Mouse (Mus musculus) neural tube, embryonic 14.5 days (tissue): ENCODE measurements around the gene Deup1. TPM values are rescaled to one million over a fixed set of nuclear protein-coding genes. Genes with fewer than 3 reads are reported as not detected.

Experiments used
- ATAC-seq: fragments of 200-750 bp; cut with Nextera tagmentation; 2 replicates; pipeline ENCODE4 v1.8.0; 2017; ENCODE audit warnings: low read depth, mild to moderate bottlenecking, moderate TSS enrichment, moderate library complexity
- H3K27ac ChIP-seq: fragments of 300-500 bp; sonication (generic); 2 replicates; pipeline ENCODE4 v1.5.1; 2014; ENCODE audit warnings: low read depth, mild to moderate bottlenecking, control low read depth, low read length, moderate library complexity, mixed read lengths
- H3K27me3 ChIP-seq: fragments of 300-500 bp; sonication (generic); 2 replicates; pipeline ENCODE4 v1.6.1; 2014; ENCODE audit warnings: low read length; ENCODE audit not compliant: control insufficient read depth, insufficient read depth
- H3K36me3 ChIP-seq: fragments of 300-500 bp; sonication (generic); 2 replicates; pipeline ENCODE4 v1.6.1; 2014; ENCODE audit warnings: low read length, mixed read lengths; ENCODE audit not compliant: control insufficient read depth, insufficient read depth
- H3K4me1 ChIP-seq: fragments of 300-500 bp; sonication (generic); 2 replicates; pipeline ENCODE4 v1.6.1; 2014; ENCODE audit warnings: low read length; ENCODE audit not compliant: control insufficient read depth, insufficient read depth
- H3K4me2 ChIP-seq: fragments of 300-500 bp; sonication (generic); 2 replicates; pipeline ENCODE4 v1.6.1; 2014; ENCODE audit warnings: mild to moderate bottlenecking, low read depth, low read length, control low read depth
- H3K4me3 ChIP-seq: fragments of 300-500 bp; sonication (generic); 2 replicates; pipeline ENCODE4 v1.5.1; 2014; ENCODE audit warnings: low read depth, low read length, control low read depth, mixed read lengths
- H3K9ac ChIP-seq: fragments of 300-500 bp; sonication (generic); replicated peaks from 2 replicates; pipeline ENCODE4 v1.6.1; 2014; ENCODE audit warnings: low read depth, mild to moderate bottlenecking, control low read depth, low read length, mixed read lengths
- H3K9me3 ChIP-seq: fragments of 300-500 bp; sonication (generic); 2 replicates; pipeline ENCODE4 v1.6.1; 2016; ENCODE audit warnings: low read length; ENCODE audit not compliant: control insufficient read depth
- WGBS: fragments of 180-500 bp; shearing (Covaris S2); extraction: QIAGEN DNeasy Blood & Tissue Kit; methylation state at CpG from one replicate; pipeline ENCODE4 v1.1.7; 2014; 5-methylcytosine and 5-hydroxymethylcytosine counted together
- polyA plus RNA-seq: library from polyadenylated mRNA; unstranded; fragments of >200 nt; fragmentation: Nextera tagmentation; extraction: Ambion mirVana; gene quantifications from 2 replicates; pipeline ENCODE4 v1.2.1, GENCODE M21; 2014

Deup1 gene
- polyA plus RNA-seq, 1 experiment from 2014 or later: 0.50 TPM

DNA sequence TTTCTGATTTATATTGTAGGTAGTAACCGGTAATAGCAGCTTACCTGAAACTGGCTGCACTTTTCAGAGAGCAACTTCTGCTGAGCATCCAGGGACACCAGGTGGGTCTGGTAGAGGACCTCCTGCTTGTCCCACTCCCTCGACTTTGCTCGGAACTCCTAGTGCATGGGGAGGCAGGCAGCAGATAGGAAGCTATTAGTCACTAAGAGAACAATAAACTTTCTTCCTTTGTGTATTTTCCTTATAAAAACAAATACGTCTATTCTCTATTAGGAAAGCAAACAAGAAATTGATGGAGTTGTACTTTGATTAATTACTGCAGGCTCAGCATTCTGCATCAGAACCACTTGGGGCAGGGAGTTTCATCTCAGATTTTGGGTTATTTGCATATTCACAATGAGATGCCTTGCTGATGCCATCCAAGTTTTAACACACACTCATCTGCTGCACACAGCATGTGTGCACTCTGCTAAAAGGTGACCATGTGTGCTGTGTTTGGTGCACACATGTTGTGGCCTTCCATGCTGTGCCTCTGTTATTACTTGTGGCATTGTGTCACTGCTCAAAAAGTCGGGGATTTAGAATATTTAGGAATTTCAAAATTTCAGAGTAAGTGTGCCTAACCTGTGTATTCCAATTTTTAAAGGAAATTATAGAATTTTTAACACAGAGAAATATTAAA, 26.7 kb downstream of the Deup1 start:
- no peaks in the 10 kb centered on the region for H3K4me1 ChIP-seq
- H3K9me3 ChIP-seq: no peaks in the 10 kb centered on the region
- H3K4me2 ChIP-seq: no peak overlapping the region
- no peak overlapping the region for H3K4me3 ChIP-seq
- 75% methylated on average over 5 of the region's 5 CpGs for WGBS
- no peaks in the 10 kb centered on the region for H3K27me3 ChIP-seq
- no peak for ATAC-seq
- no peak overlapping the region for H3K27ac ChIP-seq
- no peak overlapping the region for H3K9ac ChIP-seq
- no peaks in the 10 kb centered on the region for H3K36me3 ChIP-seq

DNA sequence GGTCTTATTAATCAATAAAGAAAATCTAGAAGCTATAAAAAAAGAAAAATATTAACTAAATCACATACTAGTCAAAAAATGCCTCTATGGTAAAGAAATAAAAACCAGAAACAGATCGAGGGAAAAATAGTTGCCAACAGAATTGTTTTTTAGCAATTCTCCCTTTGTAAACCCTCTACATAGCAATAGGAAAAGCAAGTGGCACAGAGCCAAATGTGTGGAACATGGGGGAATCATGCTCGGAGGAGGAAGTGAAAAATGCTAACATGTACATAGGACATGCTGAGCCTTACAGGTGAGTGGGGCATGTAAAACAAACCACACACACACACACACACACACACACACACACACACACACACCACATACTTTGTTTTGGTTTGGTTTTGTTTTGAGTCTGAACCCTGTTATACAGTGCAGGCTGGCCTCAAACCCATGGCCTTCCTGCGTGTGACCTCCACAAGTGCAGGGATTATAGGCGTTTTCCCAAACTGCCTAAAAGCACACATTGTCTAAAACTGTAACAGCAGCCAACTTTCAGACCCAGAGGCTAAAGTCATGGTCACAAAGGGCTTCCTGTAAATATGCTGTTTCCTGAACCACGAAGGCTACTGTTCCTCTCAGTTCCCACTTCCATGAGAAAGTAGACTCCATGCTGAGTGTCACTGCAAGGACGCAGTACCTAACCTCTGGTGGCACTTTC, 27.4 kb downstream of the Deup1 start:
- Histone ChIP-seq H3K27me3 (no peaks in the 10 kb centered on the region), H3K4me1 (no peaks in the 10 kb centered on the region), H3K9me3 (no peaks in the 10 kb centered on the region), H3K4me3 (no peak overlapping the region), H3K27ac (no peak overlapping the region), H3K36me3 (no peaks in the 10 kb centered on the region), H3K9ac (no peak overlapping the region), H3K4me2 (no peak overlapping the region)
- ATAC-seq: no peak
- WGBS: 71% methylated on average over 6 of the region's 6 CpGs

DNA sequence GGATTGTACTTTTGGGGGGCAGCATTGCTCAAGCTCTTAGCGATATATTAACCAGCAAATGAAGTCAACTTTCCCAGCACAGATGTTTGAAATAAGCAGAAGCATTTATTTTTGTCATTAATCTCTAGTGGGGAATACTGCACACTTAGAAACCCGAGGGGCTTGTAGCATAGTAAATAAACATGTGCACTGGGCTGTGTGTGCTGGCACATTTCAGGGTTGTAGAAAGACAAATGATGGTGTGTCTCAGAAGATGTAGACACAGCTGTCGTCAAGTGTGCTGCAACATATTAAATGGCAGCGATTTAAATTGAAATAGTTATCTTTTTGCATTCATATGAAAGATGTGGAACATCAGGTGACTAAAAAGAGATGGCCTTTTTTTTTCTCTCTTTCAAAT, 31.1 kb downstream of the Deup1 start:
- Histone ChIP-seq H3K4me2 (no peak overlapping the region), H3K27ac (no peak overlapping the region), H3K4me1 (no peaks in the 10 kb centered on the region), H3K4me3 (no peak overlapping the region), H3K36me3 (no peaks in the 10 kb centered on the region), H3K9ac (no peak overlapping the region), H3K9me3 (no peaks in the 10 kb centered on the region), H3K27me3 (no peaks in the 10 kb centered on the region)
- 45% methylated on average over 4 of the region's 4 CpGs for WGBS
- no peak for ATAC-seq

GRCm38 (mm10) chr9:15594148-15594547, 33.6 kb downstream of the Deup1 start:
- Histone ChIP-seq H3K27me3 (no peaks in the 10 kb centered on the region), H3K27ac (no peak overlapping the region), H3K4me2 (no peak overlapping the region), H3K9me3 (no peaks in the 10 kb centered on the region), H3K4me3 (no peak overlapping the region), H3K4me1 (no peaks in the 10 kb centered on the region), H3K9ac (no peak overlapping the region), H3K36me3 (no peaks in the 10 kb centered on the region)
- WGBS: 88% methylated on average over 4 of the region's 4 CpGs
- no peak for ATAC-seq

- Histone ChIP-seq H3K4me1 (no peaks in the 10 kb centered on the region), H3K9ac (no peak overlapping the region), H3K36me3 (no peaks in the 10 kb centered on the region), H3K9me3 (no peaks in the 10 kb centered on the region), H3K27me3 (no peaks in the 10 kb centered on the region), H3K4me3 (no peak overlapping the region), H3K27ac (no peak overlapping the region), H3K4me2 (no peak overlapping the region)
- WGBS: 62% methylated on average over 6 of the region's 6 CpGs
- ATAC-seq: no peak
These were observed 40.4 kb downstream of the Deup1 start for GRCm38 (mm10) chr9:15587157-15587854.

DNA sequence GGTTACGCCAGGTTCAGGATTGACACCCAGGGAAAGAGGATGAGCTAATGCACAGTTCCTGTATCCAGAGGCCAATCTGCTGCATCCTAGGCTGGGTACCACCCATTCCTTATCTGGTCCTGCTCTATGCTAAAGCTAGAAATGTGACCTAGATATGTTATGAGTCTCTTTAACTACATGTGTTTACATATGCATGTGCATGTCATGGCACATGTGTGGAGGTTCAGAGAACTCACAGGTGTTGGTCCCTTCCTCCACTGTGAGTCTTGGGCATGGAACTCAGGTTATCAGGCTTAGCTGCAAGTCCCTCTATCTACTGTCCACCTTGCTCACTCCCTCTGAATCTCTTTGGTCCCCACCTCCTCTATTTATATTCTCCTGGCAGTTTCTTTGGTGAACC, 41.8 kb downstream of the Deup1 start:
- no peak overlapping the region for H3K9ac ChIP-seq
- 93% methylated on average over 1 of the region's 1 CpGs for WGBS
- ATAC-seq: no peak

GRCm38 (mm10) chr9:15584209-15584608, 43.5 kb downstream of the Deup1 start:
- no peak overlapping the region for H3K4me2 ChIP-seq
- no peak for ATAC-seq
- no peaks in the 10 kb centered on the region for H3K27me3 ChIP-seq
- no peak overlapping the region for H3K4me3 ChIP-seq
- 89% methylated on average over 9 of the region's 9 CpGs for whole genome bisulfite sequencing
- H3K9me3 ChIP-seq: no peaks in the 10 kb centered on the region
- H3K36me3 ChIP-seq: no peaks in the 10 kb centered on the region
- H3K27ac ChIP-seq: no peak overlapping the region
- no peak overlapping the region for H3K9ac ChIP-seq
- no peaks in the 10 kb centered on the region for H3K4me1 ChIP-seq

More for the DNA sequence above, 41.8 kb downstream of the Deup1 start:
- H3K36me3 ChIP-seq: no peaks in the 10 kb centered on the region
- H3K4me3 ChIP-seq: no peak overlapping the region
- H3K27me3 ChIP-seq: no peaks in the 10 kb centered on the region
- no peaks in the 10 kb centered on the region for H3K4me1 ChIP-seq
- H3K9me3 ChIP-seq: no peaks in the 10 kb centered on the region
- H3K27ac ChIP-seq: no peak overlapping the region
- no peak overlapping the region for H3K4me2 ChIP-seq

GRCm38 (mm10) chr9:15582026-15582425, 45.7 kb downstream of the Deup1 start:
- Histone ChIP-seq H3K36me3 (no peaks in the 10 kb centered on the region), H3K4me3 (no peak overlapping the region), H3K4me2 (no peak overlapping the region), H3K9me3 (no peaks in the 10 kb centered on the region), H3K27me3 (no peaks in the 10 kb centered on the region), H3K9ac (no peak overlapping the region), H3K27ac (no peak overlapping the region), H3K4me1 (no peaks in the 10 kb centered on the region)
- no peak for ATAC-seq
- WGBS: 97% methylated on average over 5 of the region's 5 CpGs

DNA sequence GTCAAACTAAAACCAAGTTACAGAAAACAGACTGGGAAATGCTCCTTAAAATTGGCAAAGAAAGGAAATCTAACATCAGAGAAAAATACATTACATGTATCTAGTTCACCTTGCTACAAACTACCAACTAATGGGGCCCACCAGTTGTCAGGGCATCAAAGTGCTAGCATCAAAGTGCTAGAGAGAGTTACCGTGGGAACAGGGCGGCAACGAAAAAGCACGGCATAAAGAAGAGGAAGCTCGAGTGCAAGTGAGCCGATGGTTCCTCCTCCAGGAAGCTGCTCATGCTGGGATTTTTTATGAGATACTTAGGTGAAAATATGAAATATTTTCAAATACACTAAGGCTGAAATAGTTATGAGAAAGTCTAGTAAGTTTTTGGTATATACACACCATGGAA, 47.6 kb downstream of the Deup1 start:
- Histone ChIP-seq H3K4me2 (no peak overlapping the region), H3K27ac (no peak overlapping the region), H3K9me3 (no peaks in the 10 kb centered on the region), H3K4me3 (no peak overlapping the region), H3K9ac (no peak overlapping the region), H3K36me3 (no peaks in the 10 kb centered on the region), H3K4me1 (no peaks in the 10 kb centered on the region), H3K27me3 (no peaks in the 10 kb centered on the region)
- 54% methylated on average over 6 of the region's 6 CpGs for WGBS
- no peak for ATAC-seq
